Mouse (Mus musculus) liver, postnatal 0 days (tissue): ENCODE results near the gene Knop1. TPM values are rescaled to one million over a fixed set of nuclear protein-coding genes. Genes with fewer than 3 reads are reported as not detected.

Source experiments
- ATAC-seq: fragments of 200-750 bp; cut with Nextera tagmentation; 2 replicates; pipeline ENCODE4 v1.8.0; 2017; ENCODE audit warnings: mild to moderate bottlenecking, moderate library complexity
- DNase-seq: peaks from one replicate; pipeline ENCODE4 v3.0.0-alpha.2; 2016
- H3K27ac ChIP-seq: fragments of 300-500 bp; sonication (generic); 2 replicates; pipeline ENCODE4 v1.5.1; 2014; ENCODE audit warnings: antibody characterized with exemption, moderate library complexity, mild to moderate bottlenecking, low read depth
- H3K27me3 ChIP-seq: fragments of 300-500 bp; sonication (generic); 2 replicates; pipeline ENCODE4 v1.6.1; 2014; ENCODE audit warnings: low read length, control low read depth, mixed read lengths; ENCODE audit not compliant: insufficient read depth
- H3K36me3 ChIP-seq: fragments of 300-500 bp; sonication (generic); replicated peaks from 2 replicates; pipeline ENCODE4 v1.6.1; 2014; ENCODE audit warnings: mild to moderate bottlenecking, control low read depth, low read length, moderate library complexity, mixed read lengths; ENCODE audit not compliant: insufficient read depth
- H3K4me1 ChIP-seq: fragments of 300-500 bp; sonication (generic); 2 replicates; pipeline ENCODE4 v1.6.1; 2014; ENCODE audit warnings: antibody characterized with exemption, mild to moderate bottlenecking, control low read depth; ENCODE audit not compliant: insufficient read depth
- H3K4me2 ChIP-seq: fragments of 300-500 bp; sonication (generic); 2 replicates; pipeline ENCODE4 v1.6.1; 2014; ENCODE audit warnings: low read depth, mild to moderate bottlenecking, low read length, moderate library complexity, mixed read lengths
- H3K4me3 ChIP-seq: fragments of 300-500 bp; sonication (generic); 2 replicates; pipeline ENCODE4 v1.5.1; 2014; ENCODE audit warnings: low read depth, low read length
- H3K9ac ChIP-seq: fragments of 300-500 bp; sonication (generic); replicated peaks from 2 replicates; pipeline ENCODE4 v1.6.1; 2014; ENCODE audit warnings: mild to moderate bottlenecking, moderate library complexity
- H3K9me3 ChIP-seq: fragments of 300-500 bp; sonication (generic); 2 replicates; pipeline ENCODE4 v1.6.1; 2016; ENCODE audit warnings: mild to moderate bottlenecking, control low read depth, low read length, mixed read lengths
- CTCF ChIP-seq: sonication (generic); IDR thresholded peaks from 2 replicates; pipeline ENCODE4 v1.5.1; 2016; ENCODE audit warnings: antibody characterized with exemption, low read depth
- EP300 ChIP-seq: IDR thresholded peaks from 2 replicates; pipeline ENCODE4 v1.6.1; 2016; ENCODE audit warnings: antibody characterized with exemption, low read depth, mild to moderate bottlenecking
- WGBS: fragments of 180-500 bp; shearing (Covaris S2); extraction: QIAGEN DNeasy Blood & Tissue Kit; methylation state at CpG from one replicate; pipeline ENCODE4 v1.1.7; 2014; ENCODE audit not compliant: insufficient replicate concordance; 5-methylcytosine and 5-hydroxymethylcytosine counted together
- polyA plus RNA-seq: library from polyadenylated mRNA; unstranded; fragments of >200 nt; fragmentation: Nextera tagmentation; extraction: Ambion mirVana; gene quantifications from 2 replicates; pipeline ENCODE4 v1.2.1, GENCODE M21; 2015

The Knop1 gene
- polyA plus RNA-seq, 1 experiment from 2014 or later, result 31.5 TPM

- TF ChIP-seq EP300 (no peak), CTCF (no peak)
- Histone ChIP-seq H3K9ac (no peak overlapping the region), H3K27me3 (no peaks in the 10 kb centered on the region), H3K4me1 (no peaks in the 10 kb centered on the region), H3K4me3 (no peak overlapping the region), H3K36me3 (no peaks in the 10 kb centered on the region), H3K27ac (no peak overlapping the region), H3K9me3 (no peaks in the 10 kb centered on the region), H3K4me2 (no peak overlapping the region)
- ATAC-seq (no peak), DNase-seq (no peak)
- 51% methylated on average over 2 of the region's 2 CpGs for WGBS
Observed at GRCm38 (mm10) chr7:118865362-118865761, 9.3 kb upstream of the Knop1 start.

DNA sequence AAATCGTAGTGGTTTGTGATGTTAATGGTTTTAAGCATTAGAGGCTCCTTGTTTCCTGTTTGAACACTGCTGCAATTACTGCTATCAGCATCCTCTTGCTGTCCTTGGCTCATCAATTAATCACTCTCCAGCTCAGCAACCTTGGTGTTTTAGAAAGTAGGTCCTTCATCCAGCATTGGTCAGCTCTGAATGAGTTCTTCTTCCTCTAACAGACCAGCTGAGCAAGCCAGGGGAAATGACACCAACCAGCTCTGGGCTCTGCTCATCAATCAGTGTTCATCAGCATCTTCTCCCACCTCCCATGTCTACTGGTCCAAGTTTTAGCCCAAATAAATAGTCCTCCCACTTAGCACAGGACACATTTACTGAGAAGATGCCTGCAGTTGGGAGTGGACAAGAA lies 2.6 kb upstream of the Knop1 start:
- no peak overlapping the region for H3K27ac ChIP-seq
- ATAC-seq, result no peak
- no peak overlapping the region for H3K9ac ChIP-seq
- 68% methylated on average over 1 of the region's 1 CpGs for WGBS
- peaks cover 7% of the 10 kb centered on the region for H3K4me1 ChIP-seq
- DNase-seq, result no peak
- H3K27me3 ChIP-seq, result no peaks in the 10 kb centered on the region
- H3K36me3 ChIP-seq, result no peaks in the 10 kb centered on the region
- TF ChIP-seq EP300, result no peak
- no peak for TF ChIP-seq CTCF
- no peaks in the 10 kb centered on the region for H3K9me3 ChIP-seq
- no peak overlapping the region for H3K4me3 ChIP-seq
- no peak overlapping the region for H3K4me2 ChIP-seq

DNA sequence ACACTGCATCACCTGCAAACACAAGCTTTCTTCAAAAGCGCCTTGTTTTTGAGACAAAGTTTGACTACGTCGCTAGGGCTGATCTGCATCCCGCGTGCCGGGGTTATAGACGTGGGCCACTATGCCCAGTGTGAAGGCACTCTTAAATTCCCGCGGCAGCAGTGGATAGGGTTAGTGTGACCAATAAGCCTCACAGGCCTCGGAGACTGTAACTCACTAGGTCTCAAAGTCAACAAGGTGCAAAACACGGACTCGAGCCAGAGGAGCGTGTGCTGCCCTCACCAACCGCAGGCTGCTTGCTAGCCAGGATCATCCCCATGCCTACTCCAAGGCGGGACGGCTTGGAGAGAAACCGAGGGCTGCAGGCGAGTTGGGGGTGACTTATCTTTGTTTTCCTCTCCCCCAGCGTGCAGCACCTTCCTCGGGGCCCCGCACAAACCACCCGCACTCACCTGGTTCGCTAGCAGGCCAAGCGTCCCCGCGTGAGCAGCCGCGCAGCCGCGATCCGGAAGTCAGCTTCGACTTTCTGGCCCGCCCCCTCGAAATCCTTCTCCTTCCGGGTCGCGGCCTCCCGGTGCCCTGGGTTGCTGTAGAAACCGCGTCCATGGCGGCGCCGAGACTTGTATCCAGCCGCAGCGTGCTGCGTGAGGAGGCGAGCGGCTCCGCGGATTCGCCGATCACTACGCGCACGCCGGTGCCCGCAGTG lies 730 bp downstream of the Knop1 start, which contains the start of gene Iqck:
Gene Iqck (plus strand): TSS at position 582 of the 706 bp plus-strand sequence.
- Histone ChIP-seq H3K27me3 (no peaks in the 10 kb centered on the region), H3K36me3 (peaks cover 13% of the 10 kb centered on the region; the same call in 1 of the 2 replicates), H3K9ac (peak within 1 kb of the TSS; percentile 65), H3K4me2 (peak within 1 kb of the TSS; percentile 81), H3K9me3 (no peaks in the 10 kb centered on the region), H3K27ac (peak within 1 kb of the TSS; percentile 62), H3K4me3 (peak within 1 kb of the TSS; percentile 81), H3K4me1 (peaks cover 7% of the 10 kb centered on the region)
- WGBS, result under 1% methylated on average over 57 of the region's 57 CpGs
- peak; percentile 97 for ATAC-seq
- peak; percentile 93 for DNase-seq
- no peak; the same call in 1 of the 2 replicates for TF ChIP-seq EP300
- no peak for TF ChIP-seq CTCF

DNA sequence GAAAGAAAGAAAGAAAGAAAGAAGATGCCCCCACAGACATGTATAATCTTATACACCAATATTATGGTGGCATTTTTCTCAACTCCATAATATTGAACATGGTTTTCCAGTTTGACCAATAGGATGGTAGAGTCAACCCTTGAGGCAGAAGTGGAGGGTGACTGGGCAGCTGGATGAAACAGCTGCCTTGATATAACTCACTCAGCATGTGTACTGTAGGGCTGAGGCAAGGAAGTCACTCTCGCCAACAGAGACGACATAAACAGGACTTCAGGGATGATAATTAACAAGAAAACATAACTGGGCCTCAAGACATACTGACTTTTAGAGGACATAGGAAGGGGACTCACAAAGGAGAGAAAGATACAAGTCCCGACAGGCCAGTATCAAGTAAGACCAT lies 1.4 kb downstream of the Knop1 start:
- DNase-seq (no peak), ATAC-seq (no peak)
- Histone ChIP-seq H3K9me3 (no peaks in the 10 kb centered on the region), H3K27me3 (no peaks in the 10 kb centered on the region), H3K4me3 (peak overlapping the region; percentile 81), H3K9ac (peak overlapping the region; percentile 65), H3K27ac (0 out of 2 replicates have a peak overlapping the region, but pooled peaks have one; percentile 62), H3K4me2 (peak overlapping the region; percentile 81), H3K4me1 (peaks cover 7% of the 10 kb centered on the region), H3K36me3 (peaks cover 16% of the 10 kb centered on the region)
- no peak for TF ChIP-seq EP300
- no peak for TF ChIP-seq CTCF
- 8% methylated on average over 3 of the region's 3 CpGs for WGBS

GRCm38 (mm10) chr7:118852611-118853010 lies 3.4 kb downstream of the Knop1 start:
- ATAC-seq, result no peak
- peaks cover 33% of the 10 kb centered on the region for H3K36me3 ChIP-seq

DNA sequence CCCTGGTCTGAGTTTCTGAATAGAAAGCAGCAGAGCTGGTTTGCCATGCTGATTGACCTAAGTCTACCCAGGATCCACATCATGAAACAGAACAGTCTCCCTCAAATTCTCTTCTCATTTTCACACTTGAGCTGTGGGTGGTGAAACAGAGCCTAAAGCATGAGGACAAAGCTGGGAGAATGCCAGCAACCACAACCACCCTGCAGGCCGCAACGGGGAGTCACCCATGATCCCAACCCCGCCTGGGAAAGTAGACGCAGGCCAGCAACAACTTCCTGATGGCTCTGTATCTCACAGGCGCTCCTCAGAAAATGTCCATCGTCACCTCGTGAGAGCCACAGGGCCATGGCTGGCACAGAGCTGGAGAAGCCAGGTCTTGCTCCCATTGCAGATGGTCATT lies 4.5 kb downstream of the Knop1 start:
- Histone ChIP-seq H3K9me3 (no peaks in the 10 kb centered on the region), H3K4me1 (peaks cover 7% of the 10 kb centered on the region), H3K9ac (no peak overlapping the region), H3K36me3 (peaks cover 42% of the 10 kb centered on the region), H3K27ac (no peak overlapping the region), H3K4me3 (no peak overlapping the region), H3K4me2 (no peak overlapping the region), H3K27me3 (no peaks in the 10 kb centered on the region)
- DNase-seq (no peak), ATAC-seq (no peak)
- WGBS, result 59% methylated on average over 7 of the region's 7 CpGs
- TF ChIP-seq EP300, result no peak
- TF ChIP-seq CTCF, result no peak

More at GRCm38 (mm10) chr7:118852611-118853010, 3.4 kb downstream of the Knop1 start:
- H3K27me3 ChIP-seq, result no peaks in the 10 kb centered on the region
- H3K9ac ChIP-seq, result no peak overlapping the region
- TF ChIP-seq CTCF (no peak), EP300 (no peak)
- no peak overlapping the region for H3K4me2 ChIP-seq
- 72% methylated on average over 4 of the region's 4 CpGs for WGBS
- no peaks in the 10 kb centered on the region for H3K9me3 ChIP-seq
- DNase-seq, result no peak
- H3K4me1 ChIP-seq, result peaks cover 7% of the 10 kb centered on the region
- H3K27ac ChIP-seq, result no peak overlapping the region
- H3K4me3 ChIP-seq, result no peak overlapping the region
